Mouse (Mus musculus): Measurements from ENCODE around the gene Rasal1. TPM values are rescaled to one million over a fixed set of nuclear protein-coding genes. Genes with fewer than 3 reads are reported as not detected.

Rasal1 gene
- polyA plus RNA-seq, 1 experiment from 2014 or later, result 0.24 TPM

DNA sequence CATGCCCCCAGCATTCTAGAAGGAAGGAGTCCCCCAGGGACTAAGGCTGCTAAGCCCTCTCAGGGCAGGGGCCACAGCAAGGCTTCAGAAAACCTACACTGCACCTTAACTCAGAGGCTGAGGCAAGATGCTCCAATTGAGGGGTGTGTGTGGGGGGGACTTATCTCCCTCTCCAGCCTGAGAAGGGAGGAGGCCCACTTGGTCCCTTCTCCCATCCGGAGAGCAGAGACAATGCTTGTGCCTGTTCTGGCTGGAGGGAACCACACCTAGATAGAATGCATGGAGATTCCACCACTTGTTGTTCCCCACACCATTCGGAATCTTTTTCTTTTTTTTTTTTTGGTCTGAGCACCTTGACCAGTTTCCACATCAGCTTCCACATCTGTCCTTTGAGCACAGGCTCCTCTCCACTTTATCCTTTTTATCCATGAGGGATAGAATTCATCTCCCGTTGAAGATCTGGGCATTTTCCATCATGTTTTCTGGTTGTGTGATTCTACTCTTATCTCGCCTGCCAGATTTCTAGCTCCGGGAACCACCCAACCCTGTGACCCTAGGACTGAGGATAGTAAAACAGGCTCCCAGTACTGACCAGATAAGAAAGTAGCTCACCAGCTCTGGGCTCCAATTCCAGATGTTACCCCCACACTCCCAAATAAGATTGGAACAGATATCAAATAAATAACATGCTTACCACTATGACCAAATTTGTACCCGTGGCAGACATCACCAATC, 38.3 kb downstream of the Rasal1 start:
- peaks cover 70% of the 10 kb centered on the region for H3K36me3 ChIP-seq
- H3K27ac ChIP-seq (replicated peaks), result no peak overlapping the region
- peaks cover 36% of the 10 kb centered on the region for H3K27me3 ChIP-seq (replicated peaks)
- no peak for ATAC-seq (ENCODE audit: low FRiP score)
- no peak overlapping the region for H3K4me2 ChIP-seq
- H3K9ac ChIP-seq (replicated peaks), result no peak overlapping the region
- no peak overlapping the region for H3K4me3 ChIP-seq (replicated peaks)
- H3K9me3 ChIP-seq (replicated peaks), result no peaks in the 10 kb centered on the region
- WGBS, result 87% methylated on average over 6 of the region's 6 CpGs
- peaks cover 8% of the 10 kb centered on the region; the same call in 1 of the 2 replicates for H3K4me1 ChIP-seq

DNA sequence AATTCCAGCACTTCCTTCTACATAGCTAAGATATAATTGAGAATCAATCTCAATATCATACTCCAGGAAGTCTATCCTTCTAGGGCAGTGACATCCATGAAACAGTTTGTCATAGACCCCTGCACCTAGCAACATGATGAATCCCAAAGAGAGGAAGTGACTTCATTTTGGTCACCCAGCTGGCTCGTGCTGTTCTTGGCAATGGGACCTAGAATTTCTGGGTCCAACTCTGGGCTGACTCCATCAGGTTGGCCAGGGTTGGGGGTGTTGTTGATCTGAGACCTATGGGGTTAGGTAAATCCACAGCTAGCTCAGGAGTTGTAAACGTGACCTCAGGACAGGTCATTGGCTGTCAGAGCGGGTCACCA, 38.9 kb downstream of the Rasal1 start:
- no peak overlapping the region for H3K4me2 ChIP-seq
- H3K4me3 ChIP-seq (replicated peaks), result no peak overlapping the region
- ATAC-seq (ENCODE audit: low FRiP score), result no peak
- peaks cover 31% of the 10 kb centered on the region for H3K27me3 ChIP-seq (replicated peaks)
- no peak overlapping the region for H3K9ac ChIP-seq (replicated peaks)
- peaks cover 5% of the 10 kb centered on the region; the same call in 1 of the 2 replicates for H3K4me1 ChIP-seq
- H3K27ac ChIP-seq (replicated peaks), result no peak overlapping the region
- H3K9me3 ChIP-seq (replicated peaks), result no peaks in the 10 kb centered on the region
- WGBS, result 92% methylated on average over 3 of the region's 3 CpGs
- peaks cover 70% of the 10 kb centered on the region for H3K36me3 ChIP-seq

DNA sequence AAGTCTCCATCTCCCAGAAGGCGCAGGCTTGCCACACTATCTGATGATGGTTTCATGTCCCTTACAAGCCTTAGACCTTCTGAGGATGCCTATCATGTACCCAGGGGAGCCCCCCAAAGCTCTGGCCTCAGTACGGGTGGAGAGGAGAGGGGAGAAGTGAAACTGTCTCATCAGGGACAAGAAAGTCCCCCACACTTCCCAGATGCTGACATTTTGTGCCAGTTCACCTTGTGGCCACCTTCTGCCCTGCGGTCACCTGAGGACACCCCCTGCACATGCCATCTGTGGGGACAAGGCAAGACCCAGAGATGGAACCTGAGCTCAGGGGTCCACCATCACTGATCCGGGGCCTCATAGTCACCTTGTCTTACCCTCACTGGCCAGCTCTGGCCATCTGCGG, 39.3 kb downstream of the Rasal1 start:
- Histone ChIP-seq H3K9me3 (replicated peaks) (no peaks in the 10 kb centered on the region), H3K4me2 (no peak overlapping the region), H3K27me3 (replicated peaks) (peaks cover 28% of the 10 kb centered on the region), H3K27ac (replicated peaks) (no peak overlapping the region), H3K9ac (replicated peaks) (no peak overlapping the region), H3K4me3 (replicated peaks) (no peak overlapping the region), H3K4me1 (peaks cover under 1% of the 10 kb centered on the region; the same call in 1 of the 2 replicates), H3K36me3 (peaks cover 72% of the 10 kb centered on the region)
- ATAC-seq (ENCODE audit: low FRiP score), result no peak
- 91% methylated on average over 5 of the region's 5 CpGs for WGBS

DNA sequence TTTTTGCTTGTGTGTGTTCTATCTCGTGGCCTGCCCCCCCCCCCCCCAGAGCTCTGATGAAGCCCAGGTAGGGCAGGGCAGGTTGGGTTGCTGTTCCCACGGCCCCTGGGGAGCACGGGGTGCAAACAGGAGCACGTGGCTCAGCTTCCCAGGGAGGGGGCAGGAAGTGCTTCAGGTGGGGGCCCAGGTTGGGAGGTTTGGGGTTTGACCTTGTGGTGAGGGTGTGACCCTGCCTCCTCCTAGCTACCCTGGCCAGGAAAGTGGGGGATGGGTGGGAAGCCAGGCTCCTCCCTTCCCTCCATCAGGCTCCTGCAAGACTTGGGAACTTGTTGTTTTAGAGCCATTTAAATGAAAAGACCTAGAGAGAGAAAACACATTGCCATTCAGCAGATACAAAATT, 39.8 kb downstream of the Rasal1 start:
- no peak overlapping the region for H3K9ac ChIP-seq (replicated peaks)
- no peak for ATAC-seq (ENCODE audit: low FRiP score)
- H3K27me3 ChIP-seq (replicated peaks), result peaks cover 22% of the 10 kb centered on the region
- H3K4me1 ChIP-seq, result no peaks in the 10 kb centered on the region
- WGBS, result 40% methylated on average over 4 of the region's 4 CpGs
- H3K4me3 ChIP-seq (replicated peaks), result no peak overlapping the region
- no peaks in the 10 kb centered on the region for H3K9me3 ChIP-seq (replicated peaks)
- H3K27ac ChIP-seq (replicated peaks), result no peak overlapping the region
- H3K36me3 ChIP-seq, result peaks cover 74% of the 10 kb centered on the region
- H3K4me2 ChIP-seq, result no peak overlapping the region

DNA sequence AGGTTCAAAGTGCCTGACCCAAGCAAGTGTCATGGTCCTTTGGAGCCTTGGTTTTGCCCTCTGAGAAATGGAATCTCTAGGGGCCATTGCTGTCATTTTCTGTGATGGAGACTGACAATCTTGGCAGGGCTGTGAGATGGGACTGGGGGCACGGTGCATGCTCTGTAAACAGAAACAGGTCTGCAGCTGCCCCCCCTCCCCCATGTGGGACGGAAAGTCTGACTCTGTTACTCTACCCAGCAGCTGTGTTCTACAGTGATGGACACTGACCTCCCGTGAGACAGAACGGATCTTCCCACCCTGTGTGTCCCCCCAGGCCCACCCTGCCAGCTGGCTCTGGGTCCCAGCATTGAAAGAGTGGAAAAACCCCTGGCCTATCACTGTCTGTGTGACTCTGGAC, 41.8 kb downstream of the Rasal1 start:
- no peak overlapping the region for H3K4me3 ChIP-seq (replicated peaks)
- no peaks in the 10 kb centered on the region for H3K9me3 ChIP-seq (replicated peaks)
- H3K36me3 ChIP-seq, result peaks cover 68% of the 10 kb centered on the region
- no peak for ATAC-seq (ENCODE audit: low FRiP score)
- H3K4me1 ChIP-seq, result peaks cover 10% of the 10 kb centered on the region
- H3K9ac ChIP-seq (replicated peaks), result no peak overlapping the region
- peaks cover 21% of the 10 kb centered on the region for H3K27me3 ChIP-seq (replicated peaks)
- H3K4me2 ChIP-seq, result no peak overlapping the region
- no peak overlapping the region for H3K27ac ChIP-seq (replicated peaks)
- WGBS, result 62% methylated on average over 4 of the region's 4 CpGs

DNA sequence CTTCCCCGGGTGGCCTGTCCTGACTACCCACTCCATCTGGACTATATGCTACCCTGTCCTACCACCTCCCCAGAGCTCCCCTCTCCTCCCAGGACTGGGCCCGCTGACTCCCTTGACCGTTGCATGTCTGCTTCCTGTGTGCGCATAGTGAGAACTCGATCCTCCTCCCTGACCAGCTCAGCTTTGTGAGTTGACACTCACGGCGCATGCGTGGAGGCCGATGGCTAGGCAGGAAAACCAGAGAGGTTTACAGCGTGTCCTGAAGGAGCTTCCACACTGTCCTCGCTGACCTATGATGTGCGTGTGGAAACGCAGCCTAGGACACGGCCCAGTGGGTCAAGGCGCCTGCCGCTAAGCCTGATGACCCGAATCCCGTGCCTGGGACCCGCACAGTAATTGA, 43.4 kb downstream of the Rasal1 start:
- peaks cover 52% of the 10 kb centered on the region for H3K36me3 ChIP-seq
- 78% methylated on average over 19 of the region's 19 CpGs for WGBS
- H3K4me1 ChIP-seq, result peaks cover 17% of the 10 kb centered on the region
- peaks cover 31% of the 10 kb centered on the region for H3K27me3 ChIP-seq (replicated peaks)
- no peak overlapping the region for H3K9ac ChIP-seq (replicated peaks)
- no peak for ATAC-seq (ENCODE audit: low FRiP score)
- H3K4me2 ChIP-seq, result no peak overlapping the region
- no peak overlapping the region for H3K27ac ChIP-seq (replicated peaks)
- no peaks in the 10 kb centered on the region for H3K9me3 ChIP-seq (replicated peaks)
- no peak overlapping the region for H3K4me3 ChIP-seq (replicated peaks)

DNA sequence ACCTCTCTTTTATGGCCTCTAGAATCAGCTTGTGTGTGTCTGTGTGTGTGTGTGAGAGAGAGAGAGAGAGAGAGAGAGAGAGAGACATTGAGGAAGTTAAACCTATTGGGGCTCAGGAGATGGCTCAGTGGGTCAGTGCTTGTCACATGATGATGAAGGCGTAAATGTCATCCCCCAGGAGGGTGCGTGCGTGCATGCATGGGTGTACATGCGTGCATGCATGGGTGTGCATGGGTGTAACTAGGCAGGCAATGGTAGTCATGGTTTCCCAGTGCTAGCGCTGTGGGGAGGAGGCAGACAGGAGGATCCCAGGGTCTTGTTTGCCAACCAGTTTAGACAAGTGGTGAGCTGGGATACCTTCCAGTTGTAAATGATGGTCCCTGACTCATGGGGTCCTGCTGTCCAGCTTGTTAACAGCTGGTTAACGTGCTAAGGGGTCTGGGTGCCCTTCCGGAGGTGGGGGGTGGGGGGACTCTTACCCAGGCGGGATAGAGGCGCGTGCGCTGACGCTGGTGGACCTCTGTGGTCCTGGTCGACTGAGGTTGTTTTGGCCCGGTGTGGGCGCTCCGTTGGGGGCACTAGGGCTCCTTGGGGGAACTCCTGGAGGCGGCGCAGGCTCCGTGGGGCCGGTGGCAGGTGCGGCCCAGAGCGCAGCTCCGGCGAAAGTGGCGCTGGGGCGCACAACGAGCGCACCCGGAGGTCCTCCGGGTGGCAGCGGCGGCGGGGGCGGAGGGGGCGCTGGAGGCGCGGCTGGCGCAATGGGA, 45.5 kb downstream of the Rasal1 start:
- WGBS, result 16% methylated on average over 38 of the region's 38 CpGs
- Histone ChIP-seq H3K4me1 (peaks cover 38% of the 10 kb centered on the region), H3K36me3 (peaks cover 38% of the 10 kb centered on the region), H3K27me3 (replicated peaks) (peaks cover 35% of the 10 kb centered on the region), H3K9me3 (replicated peaks) (no peaks in the 10 kb centered on the region), H3K27ac (replicated peaks) (no peak overlapping the region), H3K9ac (replicated peaks) (no peak overlapping the region), H3K4me3 (replicated peaks) (no peak overlapping the region; the same call in 1 of the 2 replicates), H3K4me2 (no peak overlapping the region)
- ATAC-seq (ENCODE audit: low FRiP score), result no peak

DNA sequence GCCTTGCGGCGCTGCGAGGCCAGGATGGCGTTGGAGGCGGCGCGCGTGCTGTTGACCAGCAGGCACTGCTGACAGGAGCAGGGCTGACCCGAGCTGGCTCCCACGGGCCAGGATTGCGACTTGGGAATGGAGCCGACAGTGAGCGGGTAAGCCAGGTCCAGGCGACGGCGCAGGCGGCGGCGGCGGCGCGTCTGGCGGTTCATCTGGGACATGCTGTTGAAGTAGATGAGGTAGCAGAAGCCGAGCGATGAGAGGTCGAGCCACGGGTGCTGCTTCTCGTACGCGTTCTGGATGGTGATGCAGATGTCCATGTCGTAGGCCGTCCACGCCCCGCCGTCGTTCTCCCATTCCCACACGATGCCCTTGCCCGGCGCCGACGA, 46.1 kb downstream of the Rasal1 start:
- H3K27me3 ChIP-seq (replicated peaks), result peaks cover 35% of the 10 kb centered on the region
- ATAC-seq (ENCODE audit: low FRiP score), result no peak
- H3K36me3 ChIP-seq, result peaks cover 38% of the 10 kb centered on the region
- no peak overlapping the region for H3K27ac ChIP-seq (replicated peaks)
- peaks cover 43% of the 10 kb centered on the region for H3K4me1 ChIP-seq
- H3K9me3 ChIP-seq (replicated peaks), result no peaks in the 10 kb centered on the region
- H3K4me2 ChIP-seq, result no peak overlapping the region
- WGBS, result 12% methylated on average over 41 of the region's 41 CpGs
- no peak overlapping the region; the same call in 1 of the 2 replicates for H3K4me3 ChIP-seq (replicated peaks)
- no peak overlapping the region for H3K9ac ChIP-seq (replicated peaks)

DNA sequence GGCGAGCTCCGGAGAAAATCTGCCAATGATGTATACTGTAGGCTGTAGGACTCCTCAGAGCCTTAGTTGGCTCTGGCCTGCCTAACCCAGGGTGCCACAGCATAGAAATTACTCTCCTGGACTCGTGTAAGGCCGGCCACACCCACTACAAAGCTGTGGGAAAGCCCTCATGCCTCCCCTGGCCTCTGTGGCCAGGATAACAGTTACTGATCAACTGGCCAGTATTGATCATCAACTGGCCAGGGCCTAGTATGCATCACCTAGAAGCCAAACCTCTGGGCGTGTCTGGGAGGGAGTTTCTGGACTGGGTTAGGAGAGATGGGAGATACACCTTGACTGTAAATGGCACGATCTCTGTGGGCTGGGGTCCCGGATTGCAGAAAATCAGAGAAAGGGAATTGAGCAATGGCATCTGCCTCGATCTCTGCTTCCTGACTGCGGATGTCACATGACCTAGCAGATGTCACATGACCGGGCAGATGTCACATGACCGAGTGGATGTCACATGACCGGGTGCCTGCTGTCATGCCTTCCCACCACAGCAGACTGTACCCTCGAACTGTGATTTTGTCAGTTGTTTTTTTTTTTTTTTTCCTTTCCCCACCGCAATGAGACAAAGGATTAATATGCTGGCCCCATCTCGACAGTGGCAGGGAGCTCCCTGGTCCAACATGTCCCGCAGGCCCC, 47.6 kb downstream of the Rasal1 start:
- WGBS, result 77% methylated on average over 16 of the region's 16 CpGs
- peaks cover 35% of the 10 kb centered on the region for H3K27me3 ChIP-seq (replicated peaks)
- peaks cover 30% of the 10 kb centered on the region for H3K36me3 ChIP-seq
- no peak overlapping the region for H3K9ac ChIP-seq (replicated peaks)
- H3K4me3 ChIP-seq (replicated peaks), result no peak overlapping the region
- H3K9me3 ChIP-seq (replicated peaks), result no peaks in the 10 kb centered on the region
- no peak overlapping the region for H3K4me2 ChIP-seq
- ATAC-seq (ENCODE audit: low FRiP score), result no peak
- H3K27ac ChIP-seq (replicated peaks), result no peak overlapping the region
- peaks cover 59% of the 10 kb centered on the region for H3K4me1 ChIP-seq

DNA sequence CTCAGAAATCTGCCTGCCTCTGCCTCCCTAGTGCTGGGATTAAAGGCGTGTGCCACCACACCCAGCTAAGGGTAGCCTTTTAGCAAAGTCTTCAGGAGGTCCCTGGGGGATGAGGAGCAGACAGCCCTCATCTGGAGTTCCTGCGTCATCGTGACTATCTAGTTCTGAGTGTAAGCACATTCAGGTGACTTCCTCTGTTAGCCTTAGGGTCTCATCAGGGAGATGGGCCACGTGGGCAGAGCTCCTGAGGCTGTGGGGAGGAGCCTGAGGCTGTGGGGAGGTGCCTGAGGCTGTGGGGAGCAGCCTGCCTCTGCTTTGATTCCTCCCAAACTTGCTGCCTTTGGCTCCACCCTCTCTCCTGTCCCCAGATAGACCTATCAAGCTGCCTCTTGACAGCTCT, 48.3 kb downstream of the Rasal1 start:
- H3K4me1 ChIP-seq, result peaks cover 64% of the 10 kb centered on the region
- peaks cover 27% of the 10 kb centered on the region for H3K36me3 ChIP-seq
- H3K4me3 ChIP-seq (replicated peaks), result no peak overlapping the region
- H3K9me3 ChIP-seq (replicated peaks), result no peaks in the 10 kb centered on the region
- H3K27me3 ChIP-seq (replicated peaks), result peaks cover 35% of the 10 kb centered on the region
- no peak overlapping the region for H3K9ac ChIP-seq (replicated peaks)
- no peak overlapping the region for H3K27ac ChIP-seq (replicated peaks)
- WGBS, result 53% methylated on average over 4 of the region's 4 CpGs
- ATAC-seq (ENCODE audit: low FRiP score), result no peak
- H3K4me2 ChIP-seq, result no peak overlapping the region

DNA sequence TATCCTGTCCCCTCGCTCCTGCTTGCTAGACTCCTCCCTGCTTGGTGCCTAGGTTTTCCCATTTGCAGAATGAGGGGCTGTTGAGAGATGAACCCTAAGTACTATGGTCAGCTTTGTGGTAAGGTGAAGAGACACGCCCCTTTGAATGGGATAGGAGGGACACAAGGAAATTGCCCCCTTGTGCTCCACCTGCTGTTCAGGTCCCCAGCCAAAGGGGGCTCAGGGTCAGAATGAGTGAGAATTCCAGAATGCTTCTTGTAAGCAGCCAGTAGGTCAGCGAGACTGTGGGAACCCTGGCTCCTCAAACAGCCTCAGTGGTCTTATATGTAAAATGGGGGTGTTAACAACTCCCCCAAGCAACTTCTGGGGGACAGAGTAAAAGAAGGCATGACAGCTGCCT, 49.6 kb downstream of the Rasal1 start:
- ATAC-seq (ENCODE audit: low FRiP score), result no peak
- Histone ChIP-seq H3K4me3 (replicated peaks) (no peak overlapping the region), H3K9me3 (replicated peaks) (no peaks in the 10 kb centered on the region), H3K4me2 (no peak overlapping the region), H3K4me1 (peaks cover 64% of the 10 kb centered on the region), H3K27ac (replicated peaks) (peak overlapping the region; percentile 49; the same call in 1 of the 2 replicates), H3K36me3 (peaks cover 14% of the 10 kb centered on the region), H3K9ac (replicated peaks) (no peak overlapping the region), H3K27me3 (replicated peaks) (peaks cover 35% of the 10 kb centered on the region)
- WGBS, result 35% methylated on average over 3 of the region's 3 CpGs

Measured in neural tube, embryonic 15.5 days (tissue).